Mouse (Mus musculus): ENCODE measurements around the gene Hmg20a.

DNA sequence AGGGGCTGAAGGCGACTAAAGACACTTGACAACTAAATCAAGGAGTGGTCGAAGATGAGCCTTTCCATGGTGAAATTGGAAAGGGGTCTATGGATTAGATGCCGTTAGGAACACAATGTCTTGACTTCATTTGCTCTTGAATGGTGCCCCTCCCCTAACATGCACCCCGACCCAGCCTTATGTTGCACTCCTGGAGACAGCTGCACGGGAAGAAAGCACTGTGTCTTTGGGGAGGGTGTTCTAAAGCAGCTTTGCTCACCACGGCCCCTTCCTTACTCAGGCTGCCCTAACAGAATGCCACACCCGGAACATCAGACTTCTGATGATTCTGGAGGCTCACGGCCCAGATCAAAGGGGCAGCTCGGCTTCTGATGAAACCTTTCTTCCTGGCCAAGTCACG, 103.9 kb downstream of the Hmg20a start:
- TF ChIP-seq CTCF (IDR thresholded peaks at IDR 0.05; ENCODE audit: low read depth) = no peak
- TF ChIP-seq EP300 (IDR thresholded peaks at IDR 0.05; ENCODE audit: low read depth) = no peak

Data from liver, embryonic 14.5 days (tissue).